Mouse (Mus musculus): Measurements from ENCODE around the gene Gm17402.
A peak's percentile ranks its signal among the peaks of the same experiment; 100 is the strongest.

Gm17402 gene

DNA sequence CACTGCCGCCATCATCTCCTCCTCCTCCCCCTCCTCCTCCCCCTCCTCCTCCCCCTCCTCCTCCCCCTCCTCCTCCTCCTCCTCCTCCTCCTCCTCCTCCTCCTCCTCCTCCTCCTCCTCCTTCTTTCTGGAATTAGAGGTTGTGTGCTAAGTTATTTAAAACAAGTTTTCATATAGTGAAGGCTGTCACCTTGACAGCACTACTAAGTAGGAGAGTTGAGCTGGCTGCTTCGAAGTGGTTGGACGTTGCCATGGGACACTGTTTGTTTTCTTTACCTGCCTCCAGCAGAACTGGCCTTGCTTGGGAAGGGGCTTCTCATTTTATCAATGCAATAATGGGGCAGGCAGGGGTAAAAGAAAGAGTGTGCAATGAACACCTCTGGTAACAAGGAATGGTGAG lies at the start of gene Gm17402:
Gm17402 (minus strand) TSS at position 101 of the 400 bp plus-strand sequence.
- no peak for DNase-seq (ENCODE audit: low spot score in 2 of 2)

DNA sequence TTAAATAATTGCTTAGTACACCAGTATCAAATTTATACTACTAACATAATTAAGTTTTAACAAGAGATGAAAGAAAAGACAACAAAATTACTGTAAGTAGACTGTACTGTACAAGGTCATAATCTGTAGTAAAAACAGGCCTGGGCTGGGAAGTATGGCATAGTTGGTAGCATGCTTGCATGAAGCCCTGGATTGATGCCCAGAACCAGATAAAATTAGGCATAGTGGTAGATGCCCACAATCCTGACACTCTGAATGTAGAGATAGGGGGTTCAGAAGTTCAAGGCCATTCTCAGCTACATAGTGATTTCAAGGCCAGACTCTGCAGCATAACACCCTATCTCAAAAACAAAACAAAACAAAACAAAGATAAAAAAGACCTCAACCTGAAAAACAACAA lies 3.3 kb upstream of the Gm17402 start:
- DNase-seq (ENCODE audit: low spot score in 2 of 2): no peak

DNA sequence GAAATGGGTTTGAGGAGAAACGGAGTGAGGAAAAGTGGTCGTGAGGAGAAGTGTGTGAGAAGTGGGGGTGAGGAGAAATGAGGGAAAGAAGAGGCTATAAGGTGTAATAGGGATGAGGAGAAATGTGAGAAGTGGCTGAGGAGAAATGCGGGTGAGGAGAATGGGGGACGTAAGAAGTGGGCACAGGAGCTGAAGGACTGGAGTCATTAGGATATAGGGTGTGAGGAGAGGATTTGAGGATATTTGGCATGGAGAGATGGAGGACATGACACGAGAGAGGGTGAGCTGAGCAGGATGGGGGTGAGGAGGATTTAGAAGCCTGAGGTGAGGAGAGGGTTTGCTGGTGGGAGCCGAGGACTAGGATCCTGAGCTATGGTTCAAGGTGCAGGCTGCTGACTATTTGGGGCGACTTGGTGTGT lies 594 bp downstream of the Gm17402 start:
- DNase-seq (ENCODE audit: low spot score in 2 of 2): peak in 1 of 2 experiments; percentile 21

DNA sequence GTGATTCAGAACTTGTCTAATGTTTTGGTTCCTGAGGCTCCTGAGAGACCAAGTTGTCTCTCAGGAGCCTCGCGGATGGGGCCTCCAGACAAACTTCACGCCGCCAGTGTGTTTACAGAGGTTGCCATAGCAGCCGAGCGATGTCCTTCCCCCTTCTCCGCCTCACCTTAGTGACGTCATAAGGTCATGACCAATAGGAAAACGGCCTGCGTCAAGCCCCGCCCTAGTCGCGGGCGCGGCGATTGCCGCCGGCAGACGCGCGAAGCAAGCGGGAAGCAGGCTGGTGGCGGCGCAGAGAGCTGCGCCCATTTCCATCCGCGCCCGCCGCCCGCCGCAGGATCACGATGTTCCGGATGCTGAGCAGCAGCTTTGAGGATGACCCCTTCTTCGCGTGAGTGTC lies 1.1 kb downstream of the Gm17402 start, which contains the start of gene Mlf1:
Mlf1 (plus strand) TSS at position 226 of the 400 bp plus-strand sequence.
- DNase-seq (ENCODE audit: low spot score in 2 of 2): peak; percentile 95 to 96

DNA sequence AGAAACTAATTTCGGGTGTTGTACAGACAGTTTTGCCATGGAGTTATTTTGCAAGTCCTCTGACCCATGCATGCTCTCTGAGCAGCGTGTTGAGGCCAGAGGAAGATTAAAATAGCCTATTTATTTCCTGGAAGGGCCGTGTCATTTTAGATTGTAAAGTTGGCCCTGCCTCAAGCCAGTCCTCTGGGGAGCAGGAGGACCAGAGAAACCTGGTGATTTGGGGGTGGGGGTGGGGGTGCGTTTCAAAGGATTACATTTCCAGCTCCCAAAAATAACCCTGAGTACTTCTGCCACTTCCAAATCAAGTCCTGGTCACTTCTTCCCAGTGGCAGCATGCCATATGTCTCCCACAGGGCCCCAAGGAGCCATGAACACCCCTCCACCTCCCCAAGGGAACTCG lies 2.2 kb downstream of the Gm17402 start:
- DNase-seq (ENCODE audit: low spot score in 2 of 2): no peak

DNA sequence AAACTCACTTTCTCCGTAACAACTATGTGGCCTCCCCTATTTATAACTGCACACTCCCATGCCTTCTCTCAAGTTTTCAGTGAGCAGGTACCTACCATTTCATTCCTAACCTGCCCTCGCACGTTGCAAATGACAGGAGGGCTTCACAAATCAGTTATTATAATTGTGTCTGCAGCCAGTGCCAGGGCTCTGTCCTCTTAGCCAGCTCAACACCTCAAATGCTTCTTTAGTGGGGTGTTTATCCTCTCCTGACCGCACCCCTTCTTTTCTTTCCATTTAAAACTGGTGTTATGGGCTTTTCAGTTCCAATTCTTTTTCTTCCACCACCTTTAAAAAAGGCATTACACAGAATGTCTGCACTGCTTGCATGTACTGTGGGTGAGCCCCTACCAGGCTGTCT lies 2.8 kb downstream of the Gm17402 start:
- no peak for DNase-seq (ENCODE audit: low spot score in 2 of 2)

DNA sequence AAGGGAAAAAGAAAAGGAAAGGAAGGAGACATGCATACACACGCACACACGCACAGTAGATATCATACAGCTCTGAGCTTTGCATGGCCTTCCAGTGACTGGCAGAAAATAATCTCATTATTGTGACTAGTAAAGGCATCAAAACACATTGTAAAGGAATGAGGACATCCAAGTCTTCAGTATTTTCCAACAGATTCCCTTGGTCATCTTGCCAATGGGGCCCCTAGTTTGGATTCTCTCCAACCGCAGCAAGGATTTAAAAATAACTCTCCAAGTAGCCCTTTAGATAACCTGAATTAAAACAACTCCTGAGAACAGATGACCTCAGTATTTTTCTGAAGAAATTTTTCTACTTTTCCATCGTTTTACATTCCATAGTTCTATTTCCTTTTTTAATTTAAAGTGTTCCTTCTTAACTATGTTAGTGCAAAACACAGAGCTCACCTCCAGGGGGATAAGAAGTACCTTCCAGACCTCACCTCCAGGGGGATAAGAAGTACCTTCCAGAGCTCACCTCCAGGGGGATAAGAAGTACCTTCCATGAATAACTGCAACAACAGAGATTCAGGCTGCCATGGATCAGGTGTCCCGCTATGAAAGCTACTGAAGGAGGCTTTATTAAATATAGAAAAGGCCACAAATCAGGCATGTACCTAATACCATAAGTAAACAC lies 5.4 kb downstream of the Gm17402 start:
- no peak for DNase-seq (ENCODE audit: low spot score in 2 of 2)

DNA sequence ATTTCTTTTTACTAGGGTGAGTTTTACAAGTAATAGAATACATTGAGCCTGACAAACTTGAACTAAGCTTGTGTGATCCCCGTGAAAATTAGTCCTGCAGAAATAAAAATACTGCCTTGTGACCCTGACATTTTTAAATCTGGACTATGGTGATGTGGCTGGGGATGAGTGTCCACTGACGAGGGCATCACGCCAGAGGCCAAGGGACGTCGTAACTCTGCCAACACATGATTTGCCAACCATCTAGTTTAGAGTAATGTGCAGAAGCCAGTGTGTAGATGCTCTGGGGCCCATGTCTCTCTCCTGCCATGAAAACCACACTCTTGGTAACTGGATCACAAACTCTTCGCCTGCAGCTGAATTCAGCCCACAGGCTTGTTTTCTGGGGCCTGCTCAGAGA lies 7.5 kb downstream of the Gm17402 start:
- DNase-seq (ENCODE audit: low spot score in 2 of 2): no peak

DNA sequence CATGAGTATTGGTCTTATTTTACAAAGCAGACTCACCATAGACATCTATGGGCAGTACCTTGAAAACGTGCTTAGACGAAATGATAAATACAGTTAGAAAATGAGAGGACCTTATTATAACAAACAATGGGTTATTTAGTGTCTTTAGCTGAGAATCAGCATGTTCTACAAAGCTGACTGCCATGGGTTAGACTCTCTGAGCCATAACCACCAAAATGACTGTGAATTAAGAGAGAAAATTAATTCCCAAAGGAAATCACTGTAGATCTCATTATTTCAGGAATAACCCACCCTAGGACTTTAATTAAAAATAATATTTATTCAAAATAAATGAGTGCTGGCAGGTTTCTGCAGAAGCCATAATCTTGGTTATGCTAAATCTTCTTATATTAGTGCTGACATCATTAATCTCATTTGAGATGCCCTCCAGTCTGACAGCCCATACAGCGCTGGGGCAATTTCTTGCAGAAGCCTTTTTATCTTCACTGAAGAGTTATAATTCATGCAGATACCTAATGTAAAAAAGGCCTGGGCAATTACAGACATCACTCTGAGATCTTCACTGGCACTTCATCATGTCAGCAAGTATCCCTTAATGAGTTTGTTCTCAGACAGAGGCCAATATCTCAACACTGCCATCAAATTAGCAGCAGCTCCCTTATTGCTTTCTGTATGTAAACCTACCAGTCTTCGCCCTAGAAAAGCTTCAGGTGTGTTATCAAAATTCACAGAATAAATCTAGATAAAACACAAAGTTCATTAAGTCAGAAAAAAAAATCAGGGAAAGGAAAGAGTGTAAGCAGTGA lies 8.7 kb downstream of the Gm17402 start:
- no peak for DNase-seq (ENCODE audit: low spot score in 2 of 2)

DNA sequence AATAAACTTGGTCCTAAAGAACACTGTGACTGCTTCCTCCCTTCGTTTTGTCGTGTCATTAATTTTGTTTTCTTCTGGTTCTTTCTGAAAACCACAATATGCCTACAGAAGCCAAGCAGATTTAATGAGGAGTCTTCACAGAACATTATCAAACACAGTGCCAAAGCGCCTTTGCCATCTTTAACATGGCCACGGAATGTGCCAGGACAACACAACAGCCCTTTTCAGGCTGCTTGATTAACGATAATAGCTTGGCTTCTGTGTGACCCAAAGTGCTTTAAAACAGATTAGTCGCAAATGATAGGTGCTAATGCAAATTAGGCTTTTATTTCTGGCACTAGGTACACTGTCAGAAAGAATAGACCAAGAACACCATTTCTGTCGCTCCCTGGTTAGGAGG lies 16.6 kb downstream of the Gm17402 start:
- DNase-seq (ENCODE audit: low spot score in 2 of 2): no peak

DNA sequence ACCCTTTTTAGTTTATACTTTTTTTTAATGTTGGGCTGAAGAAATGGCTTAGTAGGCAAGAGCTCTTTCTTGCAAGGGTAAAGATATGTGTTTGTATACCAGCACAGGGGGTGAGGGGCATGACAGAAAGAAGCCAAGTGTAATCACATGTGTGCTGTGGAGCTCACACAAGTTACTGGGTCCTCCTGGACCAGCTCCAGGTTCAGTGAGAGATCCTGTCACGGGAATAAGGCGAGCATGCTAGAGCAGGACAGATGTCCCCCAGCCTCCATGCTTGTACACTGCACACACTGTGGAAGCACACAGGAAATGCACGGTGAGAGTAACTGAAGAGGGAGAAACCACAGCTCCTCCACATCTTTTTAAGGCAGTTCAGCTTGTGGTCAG lies 22.2 kb downstream of the Gm17402 start:
- DNase-seq (ENCODE audit: low spot score in 2 of 2): no peak

DNA sequence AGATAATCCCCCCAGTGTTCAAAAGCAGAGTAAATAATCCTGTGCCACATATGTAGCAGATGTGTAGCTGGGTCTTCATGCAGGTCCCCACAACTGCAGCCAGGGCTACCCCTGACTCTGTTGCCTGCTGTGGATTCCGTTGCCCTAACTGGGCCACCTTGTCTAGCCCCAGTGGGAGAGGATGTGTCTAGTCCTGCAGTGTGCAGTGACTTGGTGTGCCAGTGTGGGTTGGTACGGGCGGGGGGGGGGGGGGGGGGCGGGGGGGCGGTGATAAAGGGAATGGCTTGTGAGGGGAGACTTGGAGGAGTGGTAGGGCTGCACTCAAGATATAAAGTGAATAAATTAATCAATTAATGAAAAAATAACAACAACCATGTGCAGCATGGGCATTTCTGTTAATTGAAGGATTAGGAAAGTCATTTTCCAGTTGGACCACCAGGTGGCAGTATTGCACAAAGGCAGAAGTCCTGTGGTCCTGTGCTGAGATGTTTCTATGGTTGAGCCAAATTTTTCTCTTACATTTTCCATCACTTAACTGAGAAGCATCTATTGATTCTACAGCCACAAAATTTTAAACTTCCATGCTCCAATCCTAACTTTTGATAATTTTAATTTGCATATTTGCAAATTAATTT lies 22.7 kb downstream of the Gm17402 start:
- peak; percentile 48 to 67 for DNase-seq (ENCODE audit: low spot score in 2 of 2)

DNA sequence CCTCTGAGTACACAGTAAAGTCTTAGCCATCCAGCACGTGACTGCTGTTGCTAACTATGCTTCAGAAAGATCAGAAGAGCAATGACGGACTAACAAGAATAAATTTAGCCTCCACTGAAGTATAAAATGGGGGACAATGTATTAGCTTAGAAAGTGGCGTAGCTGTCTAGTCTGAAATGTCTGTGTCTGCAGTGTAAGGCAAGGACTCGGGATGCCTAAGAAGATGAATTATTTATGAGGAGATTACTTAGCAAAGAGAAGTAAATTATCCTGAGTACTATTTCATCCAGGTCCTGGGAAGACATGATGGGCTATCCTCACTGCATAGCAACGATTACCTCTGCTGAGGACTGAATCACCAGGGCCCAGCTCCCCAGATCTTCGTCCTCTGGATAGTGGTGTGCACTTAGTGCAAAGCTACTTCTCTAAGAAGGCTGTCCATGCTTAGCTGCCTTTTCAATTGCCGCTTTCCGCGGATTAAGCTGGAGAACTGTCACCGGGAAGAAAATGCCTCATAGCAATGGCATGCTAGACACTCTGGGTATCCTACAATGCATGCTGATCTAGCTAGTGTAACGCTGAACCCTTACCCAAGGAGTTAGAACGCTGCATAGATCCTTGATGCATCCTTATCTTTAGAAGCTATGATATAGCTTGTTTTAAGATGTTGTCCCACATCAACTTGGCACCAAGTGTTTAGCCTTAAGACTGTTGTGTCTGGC lies 23.4 kb downstream of the Gm17402 start:
- DNase-seq (ENCODE audit: low spot score in 2 of 2): no peak

DNA sequence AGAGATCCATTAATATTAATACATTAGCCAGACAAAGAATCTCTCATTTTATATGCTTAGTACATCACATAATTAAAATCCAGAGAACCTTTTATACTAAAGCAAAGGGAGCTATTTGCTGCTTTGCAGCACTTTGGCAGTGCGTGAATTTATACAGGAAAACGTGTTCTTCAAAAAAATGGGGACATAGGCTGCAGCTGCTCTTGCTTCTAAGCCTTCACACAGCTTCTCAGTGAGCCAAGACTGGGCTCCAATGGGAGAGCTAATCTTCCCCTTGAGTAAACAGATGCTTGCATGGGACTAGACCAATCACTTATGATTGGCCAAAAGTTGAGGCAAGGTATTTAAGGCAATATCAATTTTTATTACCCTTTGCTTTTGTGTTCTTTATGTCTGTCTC lies 28.3 kb downstream of the Gm17402 start:
- no peak for DNase-seq (ENCODE audit: low spot score in 2 of 2)

DNA sequence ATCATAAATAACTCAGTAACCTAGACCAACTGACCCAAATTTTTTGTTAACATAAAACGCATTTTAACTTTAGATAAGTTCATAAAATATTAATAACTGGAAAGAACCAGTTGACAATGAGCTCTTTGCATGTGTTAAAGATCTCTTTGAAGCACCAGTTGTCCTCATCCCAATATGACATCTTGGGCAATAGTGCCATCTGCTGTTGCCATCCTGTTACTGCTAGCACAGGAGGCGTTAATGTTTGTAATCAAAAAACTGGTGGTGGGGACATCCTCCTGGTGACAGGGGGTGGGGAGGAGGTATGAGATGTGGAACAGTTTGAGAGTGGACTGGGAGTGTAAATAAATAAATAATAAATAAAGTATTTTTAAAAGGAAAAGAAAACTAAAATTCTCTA lies 30.4 kb downstream of the Gm17402 start:
- peak; percentile 64 to 78 for DNase-seq (ENCODE audit: low spot score in 2 of 2)

DNA sequence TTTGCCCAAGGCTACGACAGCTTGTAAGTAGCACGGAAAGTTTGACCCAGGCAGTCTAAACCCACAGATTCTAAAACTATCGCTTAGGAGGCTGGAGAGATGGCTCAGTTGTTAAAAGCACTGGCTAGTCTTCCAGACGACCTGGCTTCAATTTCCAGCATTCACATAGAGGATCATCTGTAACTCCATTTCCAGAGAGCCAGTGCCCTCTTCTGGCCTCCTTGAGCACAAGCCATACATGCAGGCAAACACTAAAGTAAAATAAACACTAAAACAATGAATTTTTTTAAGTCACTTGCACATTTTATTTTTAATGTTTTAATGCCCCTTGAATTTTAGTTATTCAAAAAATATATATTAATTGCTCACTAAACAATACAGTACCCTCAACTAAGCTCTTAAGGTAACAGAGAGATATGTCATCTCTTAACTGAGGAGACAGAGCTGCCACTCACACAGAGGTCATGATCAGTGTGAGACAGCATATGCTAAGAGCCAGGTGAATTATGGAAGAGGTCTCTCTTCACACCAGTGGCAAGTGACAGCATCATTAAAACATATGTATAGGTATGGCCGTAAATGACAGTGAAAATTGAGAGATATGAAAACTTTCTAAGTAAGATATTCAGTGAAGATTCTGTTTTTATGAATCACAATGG lies 31.8 kb downstream of the Gm17402 start:
- no peak for DNase-seq (ENCODE audit: low spot score in 2 of 2)

DNA sequence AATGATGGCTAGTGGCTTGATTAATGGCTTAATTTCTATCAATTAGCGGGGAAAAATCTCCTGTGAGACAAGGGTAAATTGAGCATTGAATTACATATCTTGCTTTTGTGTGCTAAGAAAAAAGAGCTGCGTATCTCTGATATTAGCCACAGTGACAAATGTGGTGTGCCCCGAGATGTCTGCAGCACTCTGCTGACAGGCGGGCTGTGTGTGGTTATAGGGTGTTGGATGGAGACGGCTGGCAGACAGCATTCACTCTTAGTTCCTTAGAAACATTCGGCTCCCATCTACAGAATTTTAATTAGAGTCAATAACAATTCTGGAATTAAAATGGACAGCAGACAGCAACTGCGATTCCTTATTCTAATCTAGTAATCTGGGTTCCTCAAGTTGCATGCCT lies 34.0 kb downstream of the Gm17402 start:
- DNase-seq (ENCODE audit: low spot score in 2 of 2): no peak

DNA sequence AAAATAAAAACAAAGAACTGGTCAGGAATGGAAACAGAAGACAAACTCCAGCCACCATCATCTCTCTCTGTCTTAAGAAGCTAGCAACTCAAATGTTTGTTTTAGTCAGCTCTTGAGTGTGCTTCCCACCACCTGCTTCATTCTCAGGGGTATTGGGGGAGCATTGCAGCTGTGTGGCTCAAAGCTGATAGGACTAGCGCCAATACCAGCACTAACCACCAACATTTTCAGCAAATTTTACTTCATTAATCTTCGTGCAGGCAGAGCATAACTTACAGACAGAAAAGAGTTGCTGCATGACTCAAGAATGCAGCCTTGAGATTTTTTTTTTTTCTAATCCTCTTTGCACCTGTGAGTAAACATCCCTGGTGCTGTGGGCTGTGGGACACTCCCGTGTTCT lies 35.4 kb downstream of the Gm17402 start:
- no peak for DNase-seq (ENCODE audit: low spot score in 2 of 2)

DNA sequence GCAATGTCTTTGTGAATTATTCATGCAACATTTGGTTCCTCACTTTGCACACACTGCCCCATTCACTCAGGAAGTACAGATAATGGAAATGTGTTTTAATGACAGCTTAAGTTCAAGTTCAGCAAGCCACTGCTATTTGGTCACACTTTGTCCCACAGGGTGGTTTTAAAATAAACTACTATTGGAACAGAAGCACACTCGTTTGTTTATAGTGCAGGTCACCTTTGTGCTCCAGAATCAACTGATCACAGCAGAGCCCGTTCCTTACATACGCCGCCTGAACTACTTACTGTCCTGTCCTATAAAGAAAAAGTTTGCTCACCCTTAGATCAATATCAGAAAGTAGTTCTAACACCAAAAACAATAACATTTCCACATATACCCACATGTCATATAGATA lies 52.5 kb downstream of the Gm17402 start:
- DNase-seq (ENCODE audit: low spot score in 2 of 2): no peak
